Mouse (Mus musculus) lung, postnatal 0 days (tissue): ENCODE results near the gene Ccdc182. TPM values are rescaled to one million over a fixed set of nuclear protein-coding genes. Genes with fewer than 3 reads are reported as not detected.

ENCODE experiments used
- ATAC-seq: fragments of 200-750 bp; cut with Nextera tagmentation; 2 replicates; pipeline ENCODE4 v1.8.0; 2017; ENCODE audit warnings: moderate library complexity
- DNase-seq: peaks from one replicate; pipeline ENCODE4 v3.0.0-alpha.2; 2016; ENCODE audit warnings: low spot score
- H3K27ac ChIP-seq: fragments of 300-500 bp; sonication (generic); 2 replicates; pipeline ENCODE4 v1.5.1; 2014; ENCODE audit warnings: antibody characterized with exemption, mild to moderate bottlenecking, low read length, mixed read lengths
- H3K27me3 ChIP-seq: fragments of 300-500 bp; sonication (generic); replicated peaks from 2 replicates; pipeline ENCODE4 v1.6.1; 2014; ENCODE audit warnings: low read length, mixed read lengths; ENCODE audit not compliant: insufficient read depth
- H3K36me3 ChIP-seq: fragments of 300-500 bp; sonication (generic); 2 replicates; pipeline ENCODE4 v1.6.1; 2014; ENCODE audit warnings: low read length, mixed read lengths; ENCODE audit not compliant: insufficient read depth
- H3K4me1 ChIP-seq: fragments of 300-500 bp; sonication (generic); 2 replicates; pipeline ENCODE4 v1.6.1; 2014; ENCODE audit warnings: antibody characterized with exemption, low read depth, low read length, mixed read lengths; ENCODE audit not compliant: insufficient read depth
- H3K4me2 ChIP-seq: fragments of 300-500 bp; sonication (generic); replicated peaks from 2 replicates; pipeline ENCODE4 v1.6.1; 2014; ENCODE audit warnings: low read depth, mild to moderate bottlenecking, low read length, moderate library complexity, mixed read lengths
- H3K4me3 ChIP-seq: fragments of 300-500 bp; sonication (generic); 2 replicates; pipeline ENCODE4 v1.5.1; 2014; ENCODE audit warnings: low read depth, low read length
- H3K9ac ChIP-seq: fragments of 300-500 bp; sonication (generic); replicated peaks from 2 replicates; pipeline ENCODE4 v1.6.1; 2014; ENCODE audit warnings: low read depth, mild to moderate bottlenecking
- H3K9me3 ChIP-seq: fragments of 300-500 bp; sonication (generic); 2 replicates; pipeline ENCODE4 v1.6.1; 2016; ENCODE audit warnings: low read length, mixed read lengths
- CTCF ChIP-seq: IDR thresholded peaks from 2 replicates; pipeline ENCODE4 v1.5.1; 2016; ENCODE audit warnings: antibody characterized with exemption, mild to moderate bottlenecking
- EP300 ChIP-seq: IDR thresholded peaks from 2 replicates; pipeline ENCODE4 v1.6.1; 2016; ENCODE audit warnings: antibody characterized with exemption, mild to moderate bottlenecking, control low read depth
- WGBS: fragments of 180-500 bp; shearing (Covaris S2); extraction: QIAGEN DNeasy Blood & Tissue Kit; methylation state at CpG from one replicate; pipeline ENCODE4 v1.1.7; 2014; 5-methylcytosine and 5-hydroxymethylcytosine counted together
- polyA plus RNA-seq: library from polyadenylated mRNA; unstranded; fragments of >200 nt; fragmentation: Nextera tagmentation; extraction: Ambion mirVana; gene quantifications from 2 replicates; pipeline ENCODE4 v1.2.1, GENCODE M21; 2015

Gene Ccdc182
- polyA plus RNA-seq, 1 experiment from 2014 or later: not detected

- ATAC-seq (no peak), DNase-seq (peak; percentile 35)
- no peaks in the 10 kb centered on the region for H3K27me3 ChIP-seq
- TF ChIP-seq EP300: no peak
- TF ChIP-seq CTCF: no peak
- no peak overlapping the region for H3K4me2 ChIP-seq
- no peak overlapping the region for H3K27ac ChIP-seq
- no peaks in the 10 kb centered on the region for H3K4me1 ChIP-seq
- WGBS: 69% methylated on average over 17 of the region's 17 CpGs
- H3K36me3 ChIP-seq: no peaks in the 10 kb centered on the region
- H3K9ac ChIP-seq: no peak overlapping the region
- H3K9me3 ChIP-seq: no peaks in the 10 kb centered on the region
- no peak overlapping the region for H3K4me3 ChIP-seq
Observed at GRCm38 (mm10) chr11:88328813-88329595, 35.1 kb downstream of the Ccdc182 start.

DNA sequence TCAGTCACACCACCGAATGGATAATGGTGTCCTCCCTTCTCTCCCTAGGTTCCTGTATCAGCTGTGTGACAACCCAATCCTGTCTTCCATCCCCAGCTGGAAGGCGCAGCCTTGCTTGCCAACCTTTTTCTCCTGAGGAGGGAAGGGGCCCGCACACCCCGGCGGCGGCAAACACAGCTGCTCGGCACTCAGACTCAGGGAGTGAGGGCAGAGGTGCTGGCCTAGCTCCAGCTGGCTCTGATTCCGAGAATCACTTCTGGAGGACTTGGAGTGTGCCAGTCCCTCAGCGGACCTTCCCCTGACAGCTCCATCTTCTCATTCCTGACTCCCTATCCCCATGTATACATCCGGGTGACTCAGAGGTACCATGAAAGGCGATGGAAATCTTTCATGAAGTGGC is 36.9 kb downstream of the Ccdc182 start:
- Histone ChIP-seq H3K9ac (no peak overlapping the region), H3K36me3 (no peaks in the 10 kb centered on the region), H3K27me3 (no peaks in the 10 kb centered on the region), H3K9me3 (no peaks in the 10 kb centered on the region), H3K27ac (peak overlapping the region; percentile 3; the same call in 1 of the 2 replicates), H3K4me3 (no peak overlapping the region), H3K4me1 (no peaks in the 10 kb centered on the region; the same call in 1 of the 2 replicates), H3K4me2 (no peak overlapping the region)
- DNase-seq (peak; percentile 73), ATAC-seq (peak; percentile 80)
- TF ChIP-seq EP300: no peak
- no peak for TF ChIP-seq CTCF
- WGBS: 12% methylated on average over 10 of the region's 11 CpGs

GRCm38 (mm10) chr11:88331722-88332121 is 37.9 kb downstream of the Ccdc182 start:
- no peaks in the 10 kb centered on the region for H3K9me3 ChIP-seq
- H3K36me3 ChIP-seq: no peaks in the 10 kb centered on the region
- WGBS: 78% methylated on average over 8 of the region's 8 CpGs
- no peaks in the 10 kb centered on the region for H3K27me3 ChIP-seq
- H3K27ac ChIP-seq: no peak overlapping the region
- no peak overlapping the region for H3K4me3 ChIP-seq
- H3K4me1 ChIP-seq: no peaks in the 10 kb centered on the region; the same call in 1 of the 2 replicates
- ATAC-seq (no peak), DNase-seq (no peak)
- no peak for TF ChIP-seq CTCF
- no peak overlapping the region for H3K4me2 ChIP-seq
- no peak overlapping the region for H3K9ac ChIP-seq

GRCm38 (mm10) chr11:88332309-88332934 is 38.6 kb downstream of the Ccdc182 start:
- Histone ChIP-seq H3K27ac (no peak overlapping the region), H3K9me3 (no peaks in the 10 kb centered on the region), H3K27me3 (no peaks in the 10 kb centered on the region), H3K4me2 (no peak overlapping the region), H3K36me3 (no peaks in the 10 kb centered on the region), H3K4me1 (no peaks in the 10 kb centered on the region; the same call in 1 of the 2 replicates), H3K9ac (no peak overlapping the region), H3K4me3 (no peak overlapping the region)
- DNase-seq: no peak
- no peak for TF ChIP-seq CTCF
- 66% methylated on average over 8 of the region's 8 CpGs for WGBS
- no peak for ATAC-seq

- Histone ChIP-seq H3K36me3 (no peaks in the 10 kb centered on the region), H3K9ac (no peak overlapping the region), H3K27ac (no peak overlapping the region), H3K4me2 (no peak overlapping the region), H3K4me1 (no peaks in the 10 kb centered on the region; the same call in 1 of the 2 replicates), H3K27me3 (no peaks in the 10 kb centered on the region), H3K4me3 (no peak overlapping the region), H3K9me3 (no peaks in the 10 kb centered on the region)
- TF ChIP-seq CTCF (no peak), EP300 (no peak)
- WGBS: 38% methylated on average over 5 of the region's 5 CpGs
- DNase-seq (peak; percentile 60), ATAC-seq (peak; percentile 34; the same call in 1 of the 2 replicates)
Observed at GRCm38 (mm10) chr11:88334893-88335292, 41.0 kb downstream of the Ccdc182 start.

GRCm38 (mm10) chr11:88337926-88338325 is 44.1 kb downstream of the Ccdc182 start:
- no peak for TF ChIP-seq EP300
- no peak for TF ChIP-seq CTCF
- no peak overlapping the region for H3K9ac ChIP-seq
- no peaks in the 10 kb centered on the region for H3K27me3 ChIP-seq
- H3K9me3 ChIP-seq: no peaks in the 10 kb centered on the region
- H3K4me3 ChIP-seq: no peak overlapping the region
- no peak for DNase-seq
- H3K27ac ChIP-seq: no peak overlapping the region
- 95% methylated on average over 3 of the region's 3 CpGs for WGBS
- no peak overlapping the region for H3K4me2 ChIP-seq
- H3K4me1 ChIP-seq: no peaks in the 10 kb centered on the region; the same call in 1 of the 2 replicates
- ATAC-seq: no peak
- no peaks in the 10 kb centered on the region for H3K36me3 ChIP-seq

Other genes starting within 250 kb of the Ccdc182 start
- 88.1 and 111 TPM in 2 replicates for gene Srsf1, start 246.7 kb upstream of the Ccdc182 start, polyA plus RNA-seq
- 26.8 TPM in 2 replicates for gene Vezf1, start 225.8 kb upstream of the Ccdc182 start, polyA plus RNA-seq
- gene Cuedc1, start 196.0 kb upstream of the Ccdc182 start, polyA plus RNA-seq: 14.6 TPM in 2 replicates
- 46.5 TPM in 2 replicates for gene Mrps23, start 89.7 kb upstream of the Ccdc182 start, polyA plus RNA-seq